Mouse (Mus musculus) erythroid progenitor cell, adult 5-6 weeks (primary cell): ENCODE measurements around the gene Cdk5. TPM values are rescaled to one million over a fixed set of nuclear protein-coding genes. Genes with fewer than 3 reads are reported as not detected.

Experiments used
- ATAC-seq: replicated peaks from 2 replicates; pipeline ENCODE4 v1.8.0; 2016; ENCODE audit warnings: moderate number of reproducible peaks, mild to moderate bottlenecking, moderate TSS enrichment, inconsistent platforms; ENCODE audit not compliant: poor library complexity, low FRiP score, severe bottlenecking
- total RNA-seq, 2 experiments: library from RNA; stranded (forward) in 1 of 2; stranded (reverse) in 1 of 2; fragments of 150-400 nt in 1 of 2; fragments of 186-747, 209-891 nt in 1 of 2; gene quantifications; 2 replicates each; pipeline versions ENCODE4 v1.2.3 to v1.2.4; 2015 to 2017; ENCODE audit warnings: low replicate concordance in 2 of 2

Gene Cdk5
- total RNA-seq (2015; ENCODE audit: low replicate concordance) (6.3 and 10.8 TPM in 2 replicates), total RNA-seq (2017; ENCODE audit: low replicate concordance) (1.7 and 3.7 TPM in 2 replicates)

DNA sequence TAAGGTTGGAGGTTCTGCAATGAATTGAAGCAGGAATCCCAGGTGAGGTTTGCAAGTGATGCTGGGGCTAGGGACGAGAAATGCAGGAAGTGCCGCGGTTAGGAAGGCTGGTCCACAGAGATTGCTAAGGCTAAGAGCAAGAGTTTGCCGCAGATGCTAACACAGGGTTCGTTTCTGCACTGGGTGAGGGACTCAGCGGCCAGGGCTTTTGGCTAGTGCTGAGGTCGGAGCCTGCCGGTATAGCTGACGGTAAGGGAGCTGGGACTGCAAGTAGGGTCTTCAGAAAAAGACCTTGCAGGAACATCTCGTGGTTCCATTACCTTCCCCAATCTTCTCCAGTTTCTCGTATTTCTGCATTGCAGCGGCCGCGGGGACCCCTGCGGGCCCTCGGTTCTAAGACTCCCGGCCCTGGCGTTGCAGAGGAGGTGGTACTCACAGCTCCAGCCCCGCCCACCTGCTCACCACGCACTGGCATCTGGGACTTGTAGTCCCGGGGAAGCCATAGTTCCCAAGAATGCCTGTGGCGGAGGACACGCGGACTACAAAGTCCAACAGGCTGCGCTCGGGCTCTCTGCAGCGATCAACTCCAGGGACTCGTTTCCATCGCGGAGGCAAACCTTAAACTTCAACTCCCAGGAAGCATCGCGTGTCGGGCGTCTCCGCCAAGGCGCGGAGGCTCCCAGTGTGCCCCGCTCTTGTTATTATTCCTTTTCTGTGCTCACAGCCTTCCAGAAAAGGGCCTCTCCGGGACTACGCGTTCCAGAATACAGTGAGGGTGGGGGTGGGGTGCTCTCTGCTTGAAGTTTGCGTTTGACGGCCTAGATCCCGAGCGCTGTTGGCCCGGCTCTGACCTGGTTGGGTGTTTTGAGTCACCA lies at the start of gene Cdk5, which contains the start of gene Slc4a2:
TSS of gene Cdk5 (minus strand) at position 402 of the 875 bp plus-strand sequence.
TSS of gene Slc4a2 (plus strand) at position 709 of the 875 bp plus-strand sequence.
- peak; percentile 90 for ATAC-seq

DNA sequence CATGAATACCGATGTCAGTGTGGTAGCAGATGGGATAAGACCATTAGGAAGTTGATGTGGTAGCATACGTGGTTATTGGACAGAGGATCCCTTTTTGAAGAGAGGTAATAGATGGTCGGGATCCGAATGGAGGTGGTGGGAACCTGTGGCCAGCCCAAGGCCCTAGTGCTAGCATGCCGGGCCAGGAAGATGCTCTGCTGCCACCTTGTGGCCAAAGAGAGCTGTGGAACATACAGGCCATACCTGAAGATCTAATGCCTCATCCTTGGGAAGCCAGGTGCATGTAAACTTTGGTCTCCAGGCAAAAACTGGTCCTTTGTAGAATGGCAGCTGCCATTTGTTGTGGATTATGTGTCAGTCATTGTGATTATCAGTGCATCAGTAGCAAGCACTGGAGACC lies 47.3 kb upstream of the Cdk5 start:
- peak; percentile 83 for ATAC-seq

GRCm38 (mm10) chr5:24466762-24467161 lies 43.4 kb upstream of the Cdk5 start:
- ATAC-seq, result no peak

DNA sequence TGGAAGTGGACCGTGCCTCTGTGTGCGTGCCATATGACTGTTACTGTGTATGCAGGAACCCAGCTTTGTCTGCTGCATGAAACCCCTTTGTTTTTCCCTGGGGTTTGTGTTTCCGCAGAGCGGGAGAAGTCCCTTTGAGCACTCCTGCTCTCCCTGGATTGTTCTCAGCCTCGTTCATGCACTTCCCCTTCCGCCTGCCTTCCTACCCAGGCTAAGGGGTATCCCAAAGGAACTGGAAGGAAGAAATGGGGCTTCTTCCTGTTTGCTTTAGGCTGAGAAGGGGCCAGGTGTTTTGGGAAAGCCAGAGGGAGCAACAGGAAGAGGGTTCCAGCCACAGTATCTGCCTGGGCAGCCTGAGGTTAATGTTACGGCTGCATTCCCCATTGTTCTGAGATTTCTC lies 32.3 kb upstream of the Cdk5 start:
- ATAC-seq, result no peak

DNA sequence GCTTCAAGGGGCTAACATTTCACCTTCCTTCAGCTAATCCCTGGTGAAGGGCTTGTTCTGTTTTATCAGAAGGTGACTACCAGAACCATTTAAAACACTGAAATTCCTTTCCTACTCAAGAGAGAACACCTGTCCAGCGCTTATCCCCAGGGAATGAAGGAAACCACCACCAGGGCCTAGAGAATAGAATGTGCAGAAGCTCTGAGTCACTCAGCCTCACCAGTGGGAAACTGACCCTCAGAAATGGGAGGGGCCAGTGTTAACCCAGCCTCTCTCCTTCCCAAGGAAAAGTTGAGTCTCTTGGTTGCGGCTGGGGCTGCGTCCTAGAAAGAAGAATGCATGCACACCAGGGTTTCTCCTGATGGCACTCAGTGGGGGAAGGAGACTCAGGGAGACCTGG lies 31.7 kb upstream of the Cdk5 start:
- no peak for ATAC-seq

DNA sequence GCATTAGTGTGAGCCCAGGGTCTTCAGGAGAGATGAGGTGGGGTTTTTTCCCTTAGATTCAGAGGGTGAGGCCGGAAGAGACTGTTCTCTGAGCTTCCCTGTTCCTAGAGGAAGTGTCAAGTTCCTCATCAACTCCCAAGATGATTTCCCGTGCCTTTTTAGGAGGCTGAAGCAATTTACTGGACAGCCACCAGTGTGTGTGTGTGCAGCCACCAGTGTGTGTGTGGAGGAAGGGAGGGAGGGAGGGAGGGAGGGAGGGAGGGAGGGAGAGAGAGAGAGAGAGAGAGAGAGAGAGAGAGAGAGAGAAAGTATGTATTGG lies 30.6 kb upstream of the Cdk5 start:
- no peak for ATAC-seq

- ATAC-seq, result no peak
These were observed 30.1 kb upstream of the Cdk5 start for GRCm38 (mm10) chr5:24453283-24453984.

- peak; percentile 30 for ATAC-seq
These were observed 29.4 kb upstream of the Cdk5 start for GRCm38 (mm10) chr5:24452691-24453233.

- no peak; the same call in 1 of the 2 replicates for ATAC-seq
These were observed 28.8 kb upstream of the Cdk5 start, which contains the start of gene Agap3 for GRCm38 (mm10) chr5:24452030-24452690. Agap3 (plus strand) TSS chr5:24452177.

DNA sequence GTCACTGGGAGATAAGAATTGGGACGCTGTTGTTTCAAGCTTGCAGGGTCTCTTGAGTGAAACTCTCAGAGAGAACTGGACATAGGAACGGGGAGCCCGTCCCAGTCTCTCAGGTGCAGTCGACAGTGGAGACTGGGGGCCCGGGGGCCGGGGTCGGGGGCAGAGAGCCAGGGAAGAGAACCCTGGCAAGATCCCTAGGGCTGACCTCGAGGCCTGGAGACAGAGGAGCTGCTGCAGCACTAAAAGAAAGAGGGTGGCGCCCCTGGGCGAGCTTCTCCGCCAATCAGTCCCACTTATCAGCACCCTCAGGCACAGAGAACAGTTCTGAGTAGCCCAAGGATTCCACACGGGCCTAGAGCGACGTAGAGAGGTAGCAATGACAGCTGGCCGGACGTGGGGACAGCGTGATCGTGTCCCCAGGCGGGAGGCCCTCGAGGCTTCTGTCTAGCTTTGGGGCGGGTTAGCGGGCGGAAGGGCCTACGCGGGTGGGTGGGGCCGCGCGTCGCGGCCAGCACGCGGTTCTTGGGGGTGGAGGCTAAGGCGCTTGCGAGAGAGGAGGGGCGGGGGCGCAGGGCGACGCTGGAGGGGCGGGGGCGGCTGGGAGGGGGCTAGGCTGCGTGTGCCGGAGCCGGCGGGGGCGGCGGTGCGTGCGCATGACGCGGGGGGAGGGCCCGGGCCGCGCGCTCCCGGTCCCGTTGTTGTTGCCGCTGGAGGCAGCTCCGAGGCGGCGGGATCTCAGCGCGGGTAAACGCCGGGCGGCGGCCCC lies 28.1 kb upstream of the Cdk5 start:
- peak; percentile 70 for ATAC-seq

DNA sequence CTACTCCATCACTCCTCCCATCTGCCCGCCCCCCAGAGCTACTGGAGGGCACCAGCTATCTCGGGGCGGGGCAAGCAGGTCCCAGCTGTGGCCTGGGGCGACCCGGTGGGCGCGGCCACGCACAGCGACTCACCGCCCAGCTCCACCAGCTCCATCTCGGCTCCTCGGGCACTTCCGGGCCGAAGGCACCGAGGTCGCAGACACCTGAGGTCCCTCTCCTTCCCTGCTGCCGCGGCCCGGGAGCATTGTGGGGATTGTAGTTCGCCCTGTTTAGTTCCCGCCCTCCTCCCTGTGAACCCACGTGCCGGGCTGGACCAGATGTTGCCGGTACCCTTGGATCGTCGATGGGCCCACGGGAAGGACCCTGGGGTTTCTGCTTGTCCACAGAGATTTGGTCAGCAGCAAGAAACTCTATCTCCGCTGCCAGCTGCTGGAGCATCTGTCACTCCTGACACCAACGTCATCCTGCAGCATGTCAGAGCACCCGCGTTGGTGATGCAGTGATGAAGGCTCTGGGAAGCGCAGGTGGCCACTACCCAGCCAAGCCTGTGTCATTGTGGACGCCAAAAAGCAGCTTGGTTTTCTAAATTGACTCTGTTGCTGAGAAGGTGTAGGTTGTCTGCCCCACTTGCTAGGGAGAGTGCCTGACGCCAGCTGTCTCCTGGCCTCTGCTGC lies 24.4 kb upstream of the Cdk5 start, which contains the start of gene Tmub1:
TSS of gene Tmub1 (minus strand) at position 231 of the 675 bp plus-strand sequence.
- peak; percentile 44 for ATAC-seq

- ATAC-seq, result no peak
These were observed 23.3 kb upstream of the Cdk5 start for GRCm38 (mm10) chr5:24446630-24447029.

DNA sequence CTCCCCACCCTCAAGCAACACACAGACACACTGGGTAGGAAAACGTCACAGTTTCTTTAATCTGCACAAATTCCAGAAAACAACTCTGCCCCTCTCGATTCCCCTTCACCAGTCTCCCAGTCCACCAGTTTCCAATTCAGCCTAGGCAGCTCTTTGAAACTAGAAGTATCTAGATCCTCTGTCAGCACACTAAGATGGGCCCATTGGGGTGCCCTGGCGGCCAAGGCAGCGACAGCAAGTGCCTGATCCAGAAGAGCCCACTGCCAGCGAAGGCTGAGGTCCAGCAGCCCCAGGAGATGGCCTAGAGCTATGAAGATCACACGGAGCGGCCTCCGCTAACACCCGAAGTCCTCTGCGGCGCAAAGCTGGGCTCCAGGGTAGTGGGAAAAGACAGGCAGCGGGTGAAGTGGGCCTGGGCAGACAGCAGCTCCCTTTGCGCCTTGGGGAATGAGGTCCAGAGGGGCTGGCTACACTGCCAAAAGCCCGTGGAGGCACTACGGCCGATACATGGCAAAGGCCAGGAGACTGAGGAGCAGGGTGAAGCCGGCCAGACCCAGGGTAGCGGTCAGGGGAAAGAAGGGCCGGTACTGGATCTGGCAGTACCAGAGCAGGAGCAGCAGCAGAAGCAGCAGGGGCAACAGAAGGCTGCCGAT lies 22.2 kb upstream of the Cdk5 start:
- no peak for ATAC-seq

DNA sequence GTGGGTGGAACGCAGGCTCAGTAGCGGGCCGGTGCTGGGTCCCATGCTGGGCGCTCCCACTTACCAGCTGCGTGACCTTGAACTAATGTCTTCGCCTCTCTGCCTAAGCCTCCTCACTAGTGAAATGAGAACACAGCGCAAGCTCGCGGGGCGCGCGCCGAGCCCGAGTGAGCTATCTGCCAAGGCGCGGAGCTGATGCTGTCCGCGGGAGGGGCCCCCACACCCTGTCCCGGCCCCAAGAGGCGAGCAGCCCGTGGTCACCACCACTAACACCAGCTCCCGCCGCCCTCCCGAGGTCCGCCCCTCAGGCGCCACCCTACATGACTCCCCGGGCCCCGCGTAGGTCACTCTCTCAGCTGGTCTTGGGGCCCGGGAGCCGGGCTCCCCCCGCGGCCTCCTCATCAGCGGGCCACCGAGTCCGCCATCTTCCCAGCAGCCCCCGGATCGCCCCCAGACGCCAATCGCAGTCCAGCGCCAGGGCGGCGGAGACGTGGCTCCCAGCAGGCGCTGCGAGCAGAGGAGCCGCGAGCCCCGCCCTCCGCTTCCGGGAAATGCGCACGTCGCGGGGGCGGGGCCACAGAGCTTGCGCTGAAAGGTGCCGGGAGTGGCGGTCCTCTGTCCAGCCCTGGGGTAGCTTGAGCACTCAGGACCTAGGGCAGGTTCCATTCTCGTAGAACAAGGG lies 21.6 kb upstream of the Cdk5 start, which contains the start of gene Fastk:
TSS of gene Fastk (minus strand) at position 542 of the 682 bp plus-strand sequence.
- ATAC-seq, result peak; percentile 89

- no peak for ATAC-seq
These were observed 20.6 kb upstream of the Cdk5 start for GRCm38 (mm10) chr5:24443927-24444326.

GRCm38 (mm10) chr5:24443204-24443603 lies 19.9 kb upstream of the Cdk5 start:
- ATAC-seq, result no peak

- ATAC-seq, result no peak
These were observed 18.7 kb upstream of the Cdk5 start for GRCm38 (mm10) chr5:24442029-24442428.

DNA sequence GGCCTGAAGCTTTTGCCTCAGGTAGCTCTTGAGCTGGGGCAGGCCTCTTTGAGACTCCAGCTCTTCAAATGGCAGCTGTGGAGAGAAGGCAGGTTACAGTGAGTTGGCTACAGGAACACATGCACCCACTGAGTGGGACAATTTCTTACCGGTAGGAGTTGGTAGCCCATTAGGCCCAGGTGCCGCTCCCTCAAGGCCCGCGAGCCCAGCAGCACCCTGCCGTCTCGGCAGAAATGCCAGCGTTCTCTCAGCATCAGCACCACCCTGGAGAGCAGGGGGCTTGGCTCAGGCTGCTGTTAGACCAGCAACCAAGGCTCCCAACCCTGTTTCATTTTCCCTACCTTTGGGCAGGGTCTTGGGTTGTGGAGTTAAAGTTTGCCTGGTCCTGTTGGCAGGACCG lies 17.9 kb upstream of the Cdk5 start:
- no peak for ATAC-seq
